In genomic region chr13:94370521-94370920, GRCm38 (mm10) we compare ENCODE assay signal across 23 mouse cellular contexts.
"Had no signal": no experiment of that assay in that cellular context is flagged by ENCODE, and none has a peak within 500 bp of the region (broad histone marks: within the 10 kb centered on the region; RNA-seq: fewer than 3 reads in every experiment).

No protein-coding gene starts in this region.

- H3K9me3 ChIP-seq: limb, embryonic 10.5 days; limb, embryonic 13.5 days; megakaryocyte, embryonic 14.5 days; midbrain, embryonic 10.5 days; midbrain, embryonic 13.5 days; neural tube, embryonic 13.5 days had no signal

- H3K27me3 ChIP-seq: limb, embryonic 13.5 days; megakaryocyte, embryonic 14.5 days; midbrain, embryonic 13.5 days; neural tube, embryonic 13.5 days had no signal

- H3K36me3 ChIP-seq: midbrain, embryonic 13.5 days; neural tube, embryonic 13.5 days had no signal

- H3K4me2 ChIP-seq: limb, embryonic 13.5 days; liver, embryonic 11.5 days; lung, embryonic 14.5 days; midbrain, embryonic 13.5 days; neural tube, embryonic 13.5 days had no signal

- H3K27ac ChIP-seq: hindbrain, postnatal 0 days; limb, embryonic 10.5 days; limb, embryonic 13.5 days; liver, embryonic 14.5 days; macrophage; midbrain, embryonic 10.5 days; midbrain, embryonic 13.5 days; neural tube, embryonic 13.5 days had no signal

- DNase-seq: layer of hippocampus, adult 9-11 months; liver, postnatal 0 days; lung, embryonic 14.5 days; retina, postnatal 1 day; right cerebral cortex, postnatal 25 days; thymus, adult 18-20 months; thymus, postnatal 36 days had no signal

- H3K4me3 ChIP-seq: layer of hippocampus, adult 2 months; limb, embryonic 10.5 days; limb, embryonic 13.5 days; megakaryocyte, embryonic 14.5 days; midbrain, embryonic 10.5 days; midbrain, embryonic 13.5 days; myocyte; neural tube, embryonic 13.5 days had no signal

- ATAC-seq: hindbrain, postnatal 0 days; inflammation-experienced regulatory T-cells, adult 6 months; intestine, embryonic 16.5 days; liver, postnatal 0 days; lung, postnatal 0 days; midbrain, embryonic 13.5 days; midbrain, embryonic 16.5 days had no signal

- H3K9ac ChIP-seq: limb, embryonic 13.5 days; liver, embryonic 14.5 days; liver, postnatal 0 days; lung, embryonic 14.5 days; midbrain, embryonic 13.5 days; neural tube, embryonic 13.5 days had no signal

- H3K4me1 ChIP-seq: limb, embryonic 10.5 days; limb, embryonic 13.5 days; midbrain, embryonic 10.5 days; midbrain, embryonic 13.5 days had no signal
